Mouse (Mus musculus): ENCODE measurements around the gene Tecta. TPM values are rescaled to one million over a fixed set of nuclear protein-coding genes. Genes with fewer than 3 reads are reported as not detected.

Tecta gene
- polyA plus RNA-seq, 1 experiment from 2014 or later = 0.15 TPM

GRCm38 (mm10) chr9:42382063-42382462 is 17.7 kb downstream of the Tecta start:
- 67% methylated on average over 5 of the region's 5 CpGs for WGBS
- Histone ChIP-seq H3K36me3 (ENCODE audit: control insufficient read depth, insufficient read depth, low read length) (no peaks in the 10 kb centered on the region), H3K4me1 (replicated peaks; ENCODE audit: control insufficient read depth, insufficient read depth, low read length) (0 out of 2 replicates have a peak, but pooled peaks cover 4% of the 10 kb centered on the region), H3K9me3 (ENCODE audit: control insufficient read depth, low read length) (no peaks in the 10 kb centered on the region), H3K27me3 (ENCODE audit: control insufficient read depth, insufficient read depth, low read length) (no peaks in the 10 kb centered on the region), H3K4me3 (ENCODE audit: low read depth, low read length) (no peak overlapping the region), H3K4me2 (ENCODE audit: low read depth, low read length, severe bottlenecking) (no peak overlapping the region), H3K27ac (ENCODE audit: low read depth, low read length) (no peak overlapping the region), H3K9ac (ENCODE audit: low read length) (no peak overlapping the region)
- ATAC-seq (replicated peaks; ENCODE audit: low FRiP score) (no peak), DNase-seq (ENCODE audit: low spot score) (no peak)

- 0 out of 2 replicates have a peak, but pooled peaks cover 4% of the 10 kb centered on the region for H3K4me1 ChIP-seq (replicated peaks; ENCODE audit: control insufficient read depth, insufficient read depth, low read length)
- H3K27me3 ChIP-seq (ENCODE audit: control insufficient read depth, insufficient read depth, low read length) = no peaks in the 10 kb centered on the region
- 90% methylated on average over 4 of the region's 4 CpGs for WGBS
- no peak overlapping the region for H3K4me3 ChIP-seq (ENCODE audit: low read depth, low read length)
- no peak for ATAC-seq (replicated peaks; ENCODE audit: low FRiP score)
- no peak overlapping the region for H3K27ac ChIP-seq (ENCODE audit: low read depth, low read length)
- no peaks in the 10 kb centered on the region for H3K9me3 ChIP-seq (ENCODE audit: control insufficient read depth, low read length)
- DNase-seq (ENCODE audit: low spot score) = no peak
- H3K9ac ChIP-seq (ENCODE audit: low read length) = no peak overlapping the region
- H3K36me3 ChIP-seq (ENCODE audit: control insufficient read depth, insufficient read depth, low read length) = no peaks in the 10 kb centered on the region
- no peak overlapping the region for H3K4me2 ChIP-seq (ENCODE audit: low read depth, low read length, severe bottlenecking)
These were observed 21.7 kb downstream of the Tecta start for GRCm38 (mm10) chr9:42378071-42378470.

GRCm38 (mm10) chr9:42377656-42378055 is 22.1 kb downstream of the Tecta start:
- 93% methylated on average over 15 of the region's 15 CpGs for WGBS

GRCm38 (mm10) chr9:42371670-42372368 is 27.9 kb downstream of the Tecta start:
- Histone ChIP-seq H3K36me3 (ENCODE audit: control insufficient read depth, insufficient read depth, low read length) (no peaks in the 10 kb centered on the region), H3K4me2 (ENCODE audit: low read depth, low read length, severe bottlenecking) (no peak overlapping the region), H3K4me1 (replicated peaks; ENCODE audit: control insufficient read depth, insufficient read depth, low read length) (no peaks in the 10 kb centered on the region), H3K9me3 (ENCODE audit: control insufficient read depth, low read length) (no peaks in the 10 kb centered on the region), H3K27me3 (ENCODE audit: control insufficient read depth, insufficient read depth, low read length) (no peaks in the 10 kb centered on the region), H3K4me3 (ENCODE audit: low read depth, low read length) (no peak overlapping the region), H3K27ac (ENCODE audit: low read depth, low read length) (no peak overlapping the region), H3K9ac (ENCODE audit: low read length) (no peak overlapping the region)
- ATAC-seq (replicated peaks; ENCODE audit: low FRiP score) (no peak), DNase-seq (ENCODE audit: low spot score) (no peak)
- 87% methylated on average over 6 of the region's 6 CpGs for WGBS

More at GRCm38 (mm10) chr9:42377656-42378055, 22.1 kb downstream of the Tecta start:
- DNase-seq (ENCODE audit: low spot score) (no peak), ATAC-seq (replicated peaks; ENCODE audit: low FRiP score) (no peak)
- no peak overlapping the region for H3K4me2 ChIP-seq (ENCODE audit: low read depth, low read length, severe bottlenecking)
- no peak overlapping the region for H3K4me3 ChIP-seq (ENCODE audit: low read depth, low read length)
- no peak overlapping the region for H3K27ac ChIP-seq (ENCODE audit: low read depth, low read length)
- H3K36me3 ChIP-seq (ENCODE audit: control insufficient read depth, insufficient read depth, low read length) = no peaks in the 10 kb centered on the region
- H3K9me3 ChIP-seq (ENCODE audit: control insufficient read depth, low read length) = no peaks in the 10 kb centered on the region
- H3K9ac ChIP-seq (ENCODE audit: low read length) = no peak overlapping the region
- 0 out of 2 replicates have a peak, but pooled peaks cover 2% of the 10 kb centered on the region for H3K4me1 ChIP-seq (replicated peaks; ENCODE audit: control insufficient read depth, insufficient read depth, low read length)
- no peaks in the 10 kb centered on the region for H3K27me3 ChIP-seq (ENCODE audit: control insufficient read depth, insufficient read depth, low read length)

- Histone ChIP-seq H3K4me1 (replicated peaks; ENCODE audit: control insufficient read depth, insufficient read depth, low read length) (no peaks in the 10 kb centered on the region), H3K4me3 (ENCODE audit: low read depth, low read length) (no peak overlapping the region), H3K4me2 (ENCODE audit: low read depth, low read length, severe bottlenecking) (no peak overlapping the region), H3K27me3 (ENCODE audit: control insufficient read depth, insufficient read depth, low read length) (no peaks in the 10 kb centered on the region), H3K36me3 (ENCODE audit: control insufficient read depth, insufficient read depth, low read length) (no peaks in the 10 kb centered on the region), H3K27ac (ENCODE audit: low read depth, low read length) (no peak overlapping the region), H3K9me3 (ENCODE audit: control insufficient read depth, low read length) (no peaks in the 10 kb centered on the region), H3K9ac (ENCODE audit: low read length) (no peak overlapping the region)
- ATAC-seq (replicated peaks; ENCODE audit: low FRiP score) (no peak), DNase-seq (ENCODE audit: low spot score) (no peak)
- 69% methylated on average over 4 of the region's 4 CpGs for WGBS
These were observed 42.1 kb downstream of the Tecta start for GRCm38 (mm10) chr9:42357585-42357984.

- 76% methylated on average over 1 of the region's 1 CpGs for WGBS
- Histone ChIP-seq H3K36me3 (ENCODE audit: control insufficient read depth, insufficient read depth, low read length) (no peaks in the 10 kb centered on the region), H3K27ac (ENCODE audit: low read depth, low read length) (no peak overlapping the region), H3K27me3 (ENCODE audit: control insufficient read depth, insufficient read depth, low read length) (no peaks in the 10 kb centered on the region), H3K4me2 (ENCODE audit: low read depth, low read length, severe bottlenecking) (no peak overlapping the region), H3K4me1 (replicated peaks; ENCODE audit: control insufficient read depth, insufficient read depth, low read length) (no peaks in the 10 kb centered on the region; the same call in 1 of the 2 replicates), H3K9me3 (ENCODE audit: control insufficient read depth, low read length) (no peaks in the 10 kb centered on the region), H3K4me3 (ENCODE audit: low read depth, low read length) (no peak overlapping the region), H3K9ac (ENCODE audit: low read length) (no peak overlapping the region)
- DNase-seq (ENCODE audit: low spot score) = no peak
- no peak for ATAC-seq (replicated peaks; ENCODE audit: low FRiP score)
These were observed 44.9 kb downstream of the Tecta start for GRCm38 (mm10) chr9:42354871-42355270.

GRCm38 (mm10) chr9:42349791-42350190 is 49.9 kb downstream of the Tecta start:
- H3K4me2 ChIP-seq (ENCODE audit: low read depth, low read length, severe bottlenecking) = no peak overlapping the region
- ATAC-seq (replicated peaks; ENCODE audit: low FRiP score) (no peak), DNase-seq (ENCODE audit: low spot score) (no peak)
- no peak overlapping the region for H3K4me3 ChIP-seq (ENCODE audit: low read depth, low read length)
- no peak overlapping the region for H3K9ac ChIP-seq (ENCODE audit: low read length)
- no peak overlapping the region for H3K27ac ChIP-seq (ENCODE audit: low read depth, low read length)
- H3K9me3 ChIP-seq (ENCODE audit: control insufficient read depth, low read length) = no peaks in the 10 kb centered on the region
- no peaks in the 10 kb centered on the region for H3K27me3 ChIP-seq (ENCODE audit: control insufficient read depth, insufficient read depth, low read length)
- H3K4me1 ChIP-seq (replicated peaks; ENCODE audit: control insufficient read depth, insufficient read depth, low read length) = no peaks in the 10 kb centered on the region; the same call in 1 of the 2 replicates
- WGBS = 56% methylated on average over 7 of the region's 7 CpGs
- H3K36me3 ChIP-seq (ENCODE audit: control insufficient read depth, insufficient read depth, low read length) = no peaks in the 10 kb centered on the region

- Histone ChIP-seq H3K4me1 (replicated peaks; ENCODE audit: control insufficient read depth, insufficient read depth, low read length) (no peaks in the 10 kb centered on the region; the same call in 1 of the 2 replicates), H3K4me2 (ENCODE audit: low read depth, low read length, severe bottlenecking) (no peak overlapping the region), H3K9me3 (ENCODE audit: control insufficient read depth, low read length) (no peaks in the 10 kb centered on the region), H3K27me3 (ENCODE audit: control insufficient read depth, insufficient read depth, low read length) (no peaks in the 10 kb centered on the region), H3K27ac (ENCODE audit: low read depth, low read length) (no peak overlapping the region), H3K36me3 (ENCODE audit: control insufficient read depth, insufficient read depth, low read length) (no peaks in the 10 kb centered on the region), H3K4me3 (ENCODE audit: low read depth, low read length) (no peak overlapping the region), H3K9ac (ENCODE audit: low read length) (no peak overlapping the region)
- ATAC-seq (replicated peaks; ENCODE audit: low FRiP score) = no peak
- no peak for DNase-seq (ENCODE audit: low spot score)
These were observed 53.4 kb downstream of the Tecta start for GRCm38 (mm10) chr9:42346297-42346696.

- ATAC-seq (replicated peaks; ENCODE audit: low FRiP score) = no peak
- Histone ChIP-seq H3K4me1 (replicated peaks; ENCODE audit: control insufficient read depth, insufficient read depth, low read length) (no peaks in the 10 kb centered on the region), H3K9ac (ENCODE audit: low read length) (no peak overlapping the region), H3K27me3 (ENCODE audit: control insufficient read depth, insufficient read depth, low read length) (no peaks in the 10 kb centered on the region), H3K36me3 (ENCODE audit: control insufficient read depth, insufficient read depth, low read length) (no peaks in the 10 kb centered on the region), H3K9me3 (ENCODE audit: control insufficient read depth, low read length) (no peaks in the 10 kb centered on the region), H3K4me2 (ENCODE audit: low read depth, low read length, severe bottlenecking) (no peak overlapping the region), H3K27ac (ENCODE audit: low read depth, low read length) (no peak overlapping the region), H3K4me3 (ENCODE audit: low read depth, low read length) (no peak overlapping the region)
- 57% methylated on average over 4 of the region's 4 CpGs for WGBS
- DNase-seq (ENCODE audit: low spot score) = no peak
These were observed 60.6 kb downstream of the Tecta start for GRCm38 (mm10) chr9:42339151-42339550.
